Mouse (Mus musculus) testis, adult 2 months (tissue): Measurements from ENCODE around the gene Ipmk. TPM values are rescaled to one million over a fixed set of nuclear protein-coding genes. Genes with fewer than 3 reads are reported as not detected.
"Not testable (repeated sequence)": the region's sequence is repeated elsewhere in the genome, so short reads cannot be mapped to it uniquely, and the experiment has no call there.

Experiments
- H3K27ac ChIP-seq: fragments of 200-500 bp; 2 replicates; pipeline ENCODE4 v1.5.1; 2012; ENCODE audit warnings: low read depth, low read length; ENCODE audit not compliant: control insufficient read depth, insufficient read depth
- H3K27me3 ChIP-seq: fragments of 200-500 bp; 2 replicates; pipeline ENCODE4 v1.6.1; 2012; ENCODE audit warnings: mild to moderate bottlenecking, low read length, moderate library complexity; ENCODE audit not compliant: control insufficient read depth, insufficient read depth
- H3K36me3 ChIP-seq: fragments of 200-500 bp; 2 replicates; pipeline ENCODE4 v1.6.1; 2012; ENCODE audit warnings: mild to moderate bottlenecking, low read length; ENCODE audit not compliant: control insufficient read depth, insufficient read depth
- H3K4me1 ChIP-seq: fragments of 200-500 bp; 2 replicates; pipeline ENCODE4 v1.6.1; 2012; ENCODE audit warnings: low read length; ENCODE audit not compliant: control insufficient read depth, insufficient read depth
- H3K4me3 ChIP-seq: fragments of 200-500 bp; 2 replicates; pipeline ENCODE4 v1.5.1; 2012; ENCODE audit warnings: low read depth, mild to moderate bottlenecking, low read length, moderate library complexity, mixed read lengths; ENCODE audit not compliant: control insufficient read depth
- CTCF ChIP-seq: fragments of 200-500 bp; IDR thresholded peaks from 2 replicates; pipeline ENCODE4 v1.5.1; 2012; ENCODE audit warnings: low read depth, mild to moderate bottlenecking, inconsistent platforms, low read length, moderate library complexity; ENCODE audit not compliant: control insufficient read depth, insufficient read depth, insufficient replicate concordance
- POLR2A ChIP-seq: fragments of 200-500 bp; IDR thresholded peaks from 2 replicates; pipeline ENCODE4 v1.6.1; 2012; ENCODE audit warnings: low read depth, mild to moderate bottlenecking, inconsistent platforms, low read length, moderate library complexity; ENCODE audit not compliant: control insufficient read depth
- polyA plus RNA-seq: library from polyadenylated mRNA; depleted of rRNA; stranded (reverse); fragments of >200 nt; gene quantifications from 2 replicates; pipeline ENCODE4 v1.2.3, GENCODE M21; 2012

The Ipmk gene
- polyA plus RNA-seq, 1 experiment = 5.3 TPM

DNA sequence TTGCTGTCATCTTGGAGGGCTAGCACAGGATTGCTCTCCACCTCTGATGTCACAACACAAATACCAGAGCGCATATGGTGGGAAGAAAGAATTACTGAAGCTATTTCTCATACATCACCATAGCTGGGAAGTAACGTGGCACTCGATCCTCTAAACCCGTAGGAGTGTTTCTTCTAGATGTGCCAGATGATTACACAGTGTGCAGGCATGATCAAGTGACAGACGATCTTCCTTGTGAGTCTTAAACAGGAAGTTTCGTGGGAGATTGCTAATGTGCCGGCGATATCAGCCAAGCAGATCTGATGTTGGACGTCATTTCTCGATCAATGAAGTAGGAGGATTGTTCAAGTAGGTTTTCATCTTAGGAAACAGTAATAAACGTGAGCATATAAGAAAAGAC is 26.1 kb downstream of the Ipmk start:
- Histone ChIP-seq H3K27ac (no peak overlapping the region), H3K36me3 (no peaks in the 10 kb centered on the region), H3K4me3 (no peak overlapping the region), H3K27me3 (no peaks in the 10 kb centered on the region), H3K4me1 (no peaks in the 10 kb centered on the region)
- TF ChIP-seq POLR2A (no peak), CTCF (no peak)

GRCm38 (mm10) chr10:71376014-71376413 is 28.5 kb downstream of the Ipmk start:
- Histone ChIP-seq H3K4me1 (peaks cover 2% of the 10 kb centered on the region; the same call in 1 of the 2 replicates), H3K27me3 (no peaks in the 10 kb centered on the region), H3K4me3 (no peak overlapping the region), H3K36me3 (no peaks in the 10 kb centered on the region), H3K27ac (no peak overlapping the region)
- no peak for TF ChIP-seq CTCF
- TF ChIP-seq POLR2A = no peak

GRCm38 (mm10) chr10:71380406-71380805 is 32.8 kb downstream of the Ipmk start:
- Histone ChIP-seq H3K27ac (no peak overlapping the region), H3K4me1 (peaks cover 6% of the 10 kb centered on the region), H3K36me3 (no peaks in the 10 kb centered on the region), H3K4me3 (no peak overlapping the region), H3K27me3 (no peaks in the 10 kb centered on the region)
- no peak for TF ChIP-seq POLR2A
- no peak for TF ChIP-seq CTCF

- no peak for TF ChIP-seq CTCF
- TF ChIP-seq POLR2A = peak; percentile 73
- Histone ChIP-seq H3K36me3 (no peaks in the 10 kb centered on the region), H3K27me3 (no peaks in the 10 kb centered on the region), H3K27ac (peak overlapping the region; percentile 84), H3K4me1 (peaks cover 6% of the 10 kb centered on the region), H3K4me3 (peak overlapping the region; percentile 94)
Observed at GRCm38 (mm10) chr10:71381471-71382033, 34.0 kb downstream of the Ipmk start.

GRCm38 (mm10) chr10:71382109-71382508 is 34.5 kb downstream of the Ipmk start:
- H3K36me3 ChIP-seq = no peaks in the 10 kb centered on the region
- peak overlapping the region; percentile 94 for H3K4me3 ChIP-seq
- TF ChIP-seq CTCF = no peak
- TF ChIP-seq POLR2A = no peak
- peaks cover 6% of the 10 kb centered on the region for H3K4me1 ChIP-seq
- H3K27ac ChIP-seq = peak overlapping the region; percentile 3
- H3K27me3 ChIP-seq = no peaks in the 10 kb centered on the region

DNA sequence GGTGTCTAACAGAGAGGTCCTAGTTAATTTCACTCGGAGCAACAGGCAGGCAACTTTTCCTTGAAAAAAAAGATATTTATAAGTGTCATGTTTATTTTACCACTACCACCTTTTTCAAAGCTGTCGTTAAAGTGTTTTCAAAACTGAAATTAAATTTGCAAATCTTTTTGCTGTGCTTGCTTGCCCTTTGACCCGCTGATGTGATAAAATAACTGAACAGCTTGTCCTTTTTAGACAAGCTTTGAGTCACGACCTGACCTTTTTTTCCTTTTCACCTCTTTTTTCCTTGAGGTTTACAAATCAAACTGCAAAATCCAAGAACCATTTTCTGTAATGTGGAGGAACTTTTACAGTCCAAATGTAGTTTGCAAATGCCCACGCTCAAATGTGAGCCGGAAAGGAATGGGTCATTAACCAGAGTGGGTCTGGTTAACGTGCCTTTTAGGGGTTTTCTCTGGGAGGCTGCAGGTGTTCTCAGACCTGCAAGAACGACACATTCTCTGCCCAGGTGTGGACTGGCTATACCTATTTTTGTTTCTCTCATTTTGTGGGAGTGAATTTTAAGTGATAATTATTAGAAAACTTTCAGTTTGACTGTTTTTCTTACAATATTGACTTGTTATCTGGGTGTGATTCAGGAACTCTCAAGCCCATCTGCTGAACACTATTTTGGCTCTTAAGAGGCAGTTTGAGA is 35.4 kb downstream of the Ipmk start:
- peaks cover 6% of the 10 kb centered on the region for H3K4me1 ChIP-seq
- H3K36me3 ChIP-seq = no peaks in the 10 kb centered on the region
- H3K27ac ChIP-seq = no peak overlapping the region; the same call in 1 of the 2 replicates
- no peaks in the 10 kb centered on the region for H3K27me3 ChIP-seq
- TF ChIP-seq POLR2A (no peak), CTCF (no peak)
- H3K4me3 ChIP-seq = peak overlapping the region; percentile 27; the same call in 1 of the 2 replicates

- not testable (repeated sequence) for H3K4me1 ChIP-seq, H3K27me3 ChIP-seq, H3K4me3 ChIP-seq, H3K27ac ChIP-seq, H3K36me3 ChIP-seq
Observed at GRCm38 (mm10) chr10:71383552-71383924, 36.0 kb downstream of the Ipmk start.
